In genomic region chr5:39252206-39252605, GRCm38 (mm10) we compare ENCODE assay signal across 15 mouse cellular contexts.
"Had no signal": no experiment of that assay in that cellular context is flagged by ENCODE, and none has a peak within 500 bp of the region (broad histone marks: within the 10 kb centered on the region; RNA-seq: fewer than 3 reads in every experiment).

No protein-coding gene starts in this region.

- DNase-seq: lung, adult 18-20 months; lung, postnatal 14 days; lung, postnatal 4 days; midbrain, embryonic 14.5 days; right cerebral cortex, postnatal 14 days; right cerebral cortex, postnatal 4 days; spleen, adult 18-20 months; thymus, adult 18-20 months; thymus, postnatal 14 days; thymus, postnatal 36 days had no signal

- H3K27ac ChIP-seq: lung, embryonic 15.5 days; midbrain, embryonic 10.5 days; midbrain, embryonic 12.5 days; neural tube, embryonic 12.5 days had no signal

- H3K27me3 ChIP-seq: lung, embryonic 15.5 days; midbrain, embryonic 12.5 days; neural tube, embryonic 12.5 days had no signal

- H3K4me3 ChIP-seq: lung, embryonic 15.5 days; midbrain, embryonic 10.5 days; midbrain, embryonic 12.5 days; neural tube, embryonic 12.5 days had no signal

- H3K9ac ChIP-seq: lung, embryonic 15.5 days; midbrain, embryonic 12.5 days; neural tube, embryonic 12.5 days had no signal

- H3K9me3 ChIP-seq: lung, embryonic 15.5 days; midbrain, embryonic 10.5 days; midbrain, embryonic 12.5 days; neural tube, embryonic 12.5 days had no signal

- H3K4me2 ChIP-seq: lung, embryonic 15.5 days; midbrain, embryonic 12.5 days; neural tube, embryonic 12.5 days had no signal

- H3K4me1 ChIP-seq: lung, embryonic 15.5 days; midbrain, embryonic 10.5 days; midbrain, embryonic 12.5 days; neural tube, embryonic 12.5 days had no signal

- H3K36me3 ChIP-seq: lung, embryonic 15.5 days; midbrain, embryonic 10.5 days; midbrain, embryonic 12.5 days; neural tube, embryonic 12.5 days had no signal

- ATAC-seq: lung, postnatal 0 days had no signal
